Mouse (Mus musculus) limb, embryonic 14.5 days (tissue): Measurements from ENCODE around the gene Fmo2. TPM values are rescaled to one million over a fixed set of nuclear protein-coding genes. Genes with fewer than 3 reads are reported as not detected.

Source experiments
- ATAC-seq: fragments of 200-750 bp; cut with Nextera tagmentation; 2 replicates; pipeline ENCODE4 v1.8.0; 2017; ENCODE audit warnings: low read depth, moderate number of reproducible peaks, moderate TSS enrichment; ENCODE audit not compliant: low FRiP score
- DNase-seq: peaks from one replicate; pipeline ENCODE4 v3.0.0-alpha.2; 2015; ENCODE audit warnings: low spot score
- H3K27ac ChIP-seq: fragments of 300-500 bp; sonication (generic); replicated peaks from 2 replicates; pipeline ENCODE4 v1.5.1; 2014; ENCODE audit warnings: low read depth, mild to moderate bottlenecking, low read length, moderate library complexity, mixed read lengths
- H3K27me3 ChIP-seq: fragments of 300-500 bp; sonication (generic); 2 replicates; pipeline ENCODE4 v1.6.1; 2014; ENCODE audit warnings: low read length, mixed read lengths; ENCODE audit not compliant: control insufficient read depth, insufficient read depth
- H3K36me3 ChIP-seq: fragments of 300-500 bp; sonication (generic); 2 replicates; pipeline ENCODE4 v1.6.1; 2014; ENCODE audit warnings: mild to moderate bottlenecking, low read length, moderate library complexity, mixed read lengths; ENCODE audit not compliant: control insufficient read depth, insufficient read depth
- H3K4me1 ChIP-seq: fragments of 300-500 bp; sonication (generic); 2 replicates; pipeline ENCODE4 v1.6.1; 2014; ENCODE audit warnings: antibody characterized with exemption, low read length, mixed read lengths; ENCODE audit not compliant: control insufficient read depth, insufficient read depth
- H3K4me2 ChIP-seq: fragments of 300-500 bp; sonication (generic); replicated peaks from 2 replicates; pipeline ENCODE4 v1.6.1; 2014; ENCODE audit warnings: low read depth, mild to moderate bottlenecking, low read length, moderate library complexity; ENCODE audit not compliant: severe bottlenecking
- H3K4me3 ChIP-seq: fragments of 300-500 bp; sonication (generic); replicated peaks from 2 replicates; pipeline ENCODE4 v1.5.1; 2014; ENCODE audit warnings: low read length
- H3K9ac ChIP-seq: fragments of 300-500 bp; sonication (generic); 2 replicates; pipeline ENCODE4 v1.6.1; 2014; ENCODE audit warnings: mild to moderate bottlenecking, low read depth, low read length, moderate library complexity; ENCODE audit not compliant: severe bottlenecking
- H3K9me3 ChIP-seq: fragments of 300-500 bp; sonication (generic); 2 replicates; pipeline ENCODE4 v1.6.1; 2016; ENCODE audit warnings: low read length; ENCODE audit not compliant: control insufficient read depth
- POLR2A ChIP-seq: fragments of 200-500 bp; IDR thresholded peaks from 2 replicates; pipeline ENCODE4 v1.8.0; 2012; ENCODE audit warnings: inconsistent platforms, mild to moderate bottlenecking, moderate library complexity, borderline replicate concordance; ENCODE audit not compliant: insufficient read depth, insufficient read length; ENCODE audit errors: extremely low read depth
- WGBS: fragments of 180-500 bp; shearing (Covaris S2); extraction: QIAGEN DNeasy Blood & Tissue Kit; methylation state at CpG from one replicate; pipeline ENCODE4 v1.1.7; 2014; 5-methylcytosine and 5-hydroxymethylcytosine counted together
- polyA plus RNA-seq, 2 experiments: library from polyadenylated mRNA; depleted of rRNA in 1 of 2; stranded (reverse) in 1 of 2; unstranded in 1 of 2; fragments of >200 nt; fragmentation: Nextera tagmentation in 1 of 2; extraction: Ambion mirVana in 1 of 2; gene quantifications; 2 replicates each; pipeline versions ENCODE4 v1.2.1 to v1.2.3; 2012 to 2014

Gene Fmo2
- polyA plus RNA-seq (2012; rRNA removed), result 1.5 and 2.1 TPM in 2 replicates
- polyA plus RNA-seq (2014; fragmentation: Nextera tagmentation; extraction: Ambion mirVana), result 1.5 TPM in 2 replicates

DNA sequence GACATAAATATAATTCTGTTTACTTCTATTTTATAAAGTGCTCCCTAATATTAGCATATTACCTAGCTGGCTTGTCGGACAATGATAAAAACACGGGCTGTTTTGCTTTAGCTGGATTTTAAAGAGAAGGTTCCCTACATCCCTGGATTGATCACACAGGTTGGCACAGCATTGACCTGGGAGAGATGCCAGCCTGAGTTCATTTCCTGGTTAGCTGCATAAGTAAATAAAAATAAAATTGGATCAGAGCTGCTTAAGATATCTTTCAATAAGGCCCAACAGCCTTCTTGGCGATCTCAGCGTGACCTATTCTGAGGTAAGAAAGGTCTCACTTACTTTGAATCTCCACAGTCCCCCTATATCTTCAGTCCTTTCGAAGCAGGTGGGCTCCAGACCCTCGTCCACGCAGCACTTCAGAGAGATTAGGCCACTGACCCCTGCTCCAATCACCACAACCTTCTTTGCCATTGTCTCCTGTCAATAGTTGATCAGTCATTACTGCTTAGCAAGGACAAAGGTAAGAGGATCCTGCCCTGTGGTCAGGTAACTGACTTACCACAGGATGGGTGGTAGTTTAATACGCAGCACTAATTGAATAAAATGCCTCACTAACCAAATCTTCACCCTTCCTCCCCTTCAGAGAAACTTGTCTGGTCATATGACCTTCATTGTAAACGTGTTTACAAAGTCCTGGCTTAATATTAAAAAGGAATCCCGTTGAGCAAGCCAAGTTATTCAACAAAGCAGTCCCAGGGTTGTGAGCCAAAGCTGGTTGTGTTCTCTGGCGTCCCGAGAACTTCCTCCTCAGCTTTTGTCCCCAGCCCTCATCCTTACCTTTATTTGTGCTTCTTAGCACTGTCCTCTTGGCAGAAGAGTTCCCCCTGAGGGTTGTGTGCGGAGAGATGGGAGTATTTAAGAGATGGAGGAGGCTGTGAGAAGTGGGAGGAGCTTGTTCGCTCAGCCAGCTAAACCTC, at the start of gene Fmo2:
TSS of gene Fmo2 (minus strand) at position 889 of the 974 bp plus-strand sequence.
- Histone ChIP-seq H3K4me1 (peaks cover 10% of the 10 kb centered on the region; the same call in 1 of the 2 replicates), H3K4me2 (no peak within 1 kb of the TSS), H3K9me3 (no peaks in the 10 kb centered on the region), H3K27me3 (no peaks in the 10 kb centered on the region), H3K4me3 (no peak within 1 kb of the TSS), H3K36me3 (no peaks in the 10 kb centered on the region), H3K27ac (no peak within 1 kb of the TSS), H3K9ac (no peak within 1 kb of the TSS)
- DNase-seq (no peak), ATAC-seq (no peak)
- TF ChIP-seq POLR2A, result no peak
- WGBS, result 67% methylated on average over 14 of the region's 14 CpGs

DNA sequence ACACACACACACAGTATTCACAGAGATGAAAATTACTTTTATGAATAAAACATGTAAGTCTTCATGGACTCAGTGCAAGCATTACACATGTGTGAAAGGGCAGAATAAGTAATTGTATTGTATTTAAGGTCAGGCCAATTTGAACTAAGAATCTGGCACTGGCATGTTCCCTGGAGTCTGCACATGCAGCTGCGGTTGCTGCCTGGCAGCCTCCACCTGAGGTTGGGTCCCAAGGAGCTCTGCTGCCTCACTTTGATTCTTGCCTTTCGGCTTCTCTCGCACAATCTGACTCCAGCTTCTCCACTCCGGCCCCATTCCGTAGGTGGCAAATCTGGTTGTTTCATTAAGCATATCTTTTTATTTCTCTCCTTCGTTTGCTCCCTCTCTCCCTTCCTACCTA, 49.4 kb upstream of the Fmo2 start:
- H3K4me3 ChIP-seq, result no peak overlapping the region
- H3K4me2 ChIP-seq, result no peak overlapping the region
- 66% methylated on average over 6 of the region's 6 CpGs for WGBS
- no peak overlapping the region for H3K27ac ChIP-seq
- H3K36me3 ChIP-seq, result no peaks in the 10 kb centered on the region
- no peaks in the 10 kb centered on the region for H3K9me3 ChIP-seq
- no peak for TF ChIP-seq POLR2A
- peaks cover 9% of the 10 kb centered on the region for H3K4me1 ChIP-seq
- no peak overlapping the region for H3K9ac ChIP-seq
- H3K27me3 ChIP-seq, result no peaks in the 10 kb centered on the region
- ATAC-seq (no peak), DNase-seq (no peak)

DNA sequence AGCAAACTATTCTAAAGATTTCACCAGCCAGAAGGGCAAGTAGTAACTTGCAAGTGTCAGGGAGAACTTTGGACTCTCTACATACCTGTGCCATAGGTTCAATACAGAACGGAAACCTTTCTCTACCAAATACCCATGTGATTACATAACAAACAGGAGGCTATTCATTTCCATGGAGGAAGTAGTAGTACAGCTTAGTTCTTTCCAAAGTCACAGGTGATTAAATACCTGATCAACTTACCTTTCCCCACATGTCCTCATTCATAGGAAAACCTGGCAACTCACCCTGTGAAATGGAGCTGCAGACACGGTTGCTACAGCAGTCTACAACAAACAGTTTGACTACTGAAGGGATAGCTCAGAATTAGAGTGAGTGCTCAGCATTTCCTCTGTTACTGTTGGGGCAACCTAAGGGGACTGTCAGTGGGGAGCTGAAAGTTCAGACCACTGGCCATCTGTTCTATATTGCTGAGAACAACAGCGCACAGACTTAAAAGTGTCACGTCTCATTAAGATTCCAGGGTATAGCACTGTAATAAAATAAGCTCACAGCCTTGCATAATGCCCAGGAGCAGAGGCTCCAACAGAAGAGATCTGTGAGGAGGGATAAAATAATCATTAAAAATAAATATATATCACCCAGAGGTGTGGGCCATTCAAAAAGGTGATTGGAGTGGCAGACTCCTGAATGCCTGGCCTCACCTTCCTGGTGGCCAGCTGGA, 48.5 kb upstream of the Fmo2 start:
- 34% methylated on average over 4 of the region's 4 CpGs for WGBS
- Histone ChIP-seq H3K4me1 (peaks cover 9% of the 10 kb centered on the region), H3K9me3 (no peaks in the 10 kb centered on the region), H3K27ac (no peak overlapping the region), H3K4me2 (no peak overlapping the region), H3K36me3 (no peaks in the 10 kb centered on the region), H3K4me3 (no peak overlapping the region), H3K27me3 (no peaks in the 10 kb centered on the region), H3K9ac (no peak overlapping the region)
- TF ChIP-seq POLR2A, result no peak
- DNase-seq, result no peak
- 0 out of 2 replicates have a peak, but pooled peaks have one; percentile 15 for ATAC-seq

DNA sequence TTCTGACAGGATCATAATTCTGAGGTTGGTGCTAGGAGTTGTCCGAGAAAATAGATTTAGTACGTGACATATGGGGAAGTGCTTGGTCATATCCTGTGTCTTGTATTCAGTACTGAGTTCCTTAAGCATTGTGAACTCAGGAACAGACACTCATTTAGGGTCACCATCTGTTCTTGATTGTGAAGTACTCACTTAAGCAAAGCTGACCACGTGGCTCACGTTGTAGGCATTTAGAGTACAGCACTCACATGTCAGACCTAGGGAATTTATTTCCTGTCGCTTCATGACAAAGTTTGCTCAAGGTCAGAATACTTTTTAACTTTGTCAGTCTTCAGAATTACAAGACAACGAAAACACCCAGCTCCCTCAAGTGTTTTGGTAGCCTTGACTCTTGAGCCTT, 45.2 kb upstream of the Fmo2 start:
- H3K4me3 ChIP-seq, result no peak overlapping the region
- DNase-seq, result no peak
- no peak overlapping the region for H3K27ac ChIP-seq
- no peak overlapping the region for H3K9ac ChIP-seq
- peaks cover 12% of the 10 kb centered on the region for H3K4me1 ChIP-seq
- H3K36me3 ChIP-seq, result no peaks in the 10 kb centered on the region
- TF ChIP-seq POLR2A, result no peak
- no peak overlapping the region for H3K4me2 ChIP-seq
- WGBS, result 29% methylated on average over 6 of the region's 6 CpGs
- no peak for ATAC-seq
- H3K9me3 ChIP-seq, result no peaks in the 10 kb centered on the region
- H3K27me3 ChIP-seq, result no peaks in the 10 kb centered on the region

DNA sequence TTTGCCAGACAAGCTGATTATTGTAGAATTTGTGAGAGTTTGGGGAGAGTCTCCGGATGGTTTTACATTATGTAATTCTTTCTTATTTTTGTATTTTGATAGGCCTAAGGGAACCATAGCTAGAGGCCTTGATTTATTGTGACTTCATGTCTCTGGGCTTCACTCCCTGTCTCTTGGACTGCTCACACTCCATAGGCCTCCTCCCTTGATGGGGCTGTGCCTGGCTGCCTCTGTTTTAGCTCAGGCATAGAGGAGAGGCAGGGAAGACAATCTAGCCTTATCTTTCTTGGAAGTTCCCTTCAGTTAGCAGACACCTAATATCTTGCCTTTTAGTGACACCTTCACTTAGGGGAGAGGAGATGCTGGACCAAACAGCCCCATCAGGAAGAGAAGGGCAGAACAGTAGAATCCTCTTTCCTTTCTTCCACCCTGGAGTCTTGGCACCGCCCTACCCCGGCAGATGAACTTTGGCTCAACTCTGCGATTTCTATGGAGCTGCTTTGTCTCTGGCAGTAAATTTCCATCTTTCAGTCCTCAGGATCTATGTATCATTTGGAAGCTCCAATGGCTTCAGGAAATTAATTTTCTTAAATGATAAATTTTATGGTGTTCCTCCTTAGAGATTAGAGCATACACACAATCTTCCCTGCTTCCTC, 40.3 kb upstream of the Fmo2 start:
- peak; percentile 64 for DNase-seq
- ATAC-seq, result peak; percentile 90
- H3K36me3 ChIP-seq, result no peaks in the 10 kb centered on the region
- no peak overlapping the region; the same call in 1 of the 2 replicates for H3K27ac ChIP-seq
- TF ChIP-seq POLR2A, result no peak
- H3K9me3 ChIP-seq, result no peaks in the 10 kb centered on the region
- H3K4me1 ChIP-seq, result peaks cover 6% of the 10 kb centered on the region
- 53% methylated on average over 4 of the region's 4 CpGs for WGBS
- H3K4me2 ChIP-seq, result no peak overlapping the region
- no peak overlapping the region for H3K4me3 ChIP-seq
- H3K27me3 ChIP-seq, result 0 out of 2 replicates have a peak, but pooled peaks cover 6% of the 10 kb centered on the region
- H3K9ac ChIP-seq, result no peak overlapping the region
